Mouse (Mus musculus) forebrain, embryonic 14.5 days (tissue): ENCODE measurements around the gene Rbpms2. TPM values are rescaled to one million over a fixed set of nuclear protein-coding genes. Genes with fewer than 3 reads are reported as not detected.
"Not testable (repeated sequence)": the region's sequence is repeated elsewhere in the genome, so short reads cannot be mapped to it uniquely, and the experiment has no call there.

Experiments used
- ATAC-seq: fragments of 200-750 bp; cut with Nextera tagmentation; 2 replicates; pipeline ENCODE4 v1.8.0; 2017; ENCODE audit warnings: mild to moderate bottlenecking, moderate library complexity
- DNase-seq: peaks from one replicate; pipeline ENCODE4 v3.0.0-alpha.2; 2015; ENCODE audit warnings: low spot score
- H3K27ac ChIP-seq: fragments of 300-500 bp; sonication (generic); 2 replicates; pipeline ENCODE4 v1.5.1; 2014; ENCODE audit warnings: low read depth, mild to moderate bottlenecking, control low read depth, low read length, moderate library complexity
- H3K27me3 ChIP-seq: fragments of 300-500 bp; sonication (generic); replicated peaks from 2 replicates; pipeline ENCODE4 v1.6.1; 2014; ENCODE audit warnings: low read length, control low read depth, mixed read lengths; ENCODE audit not compliant: control insufficient read depth, insufficient read depth
- H3K36me3 ChIP-seq: fragments of 300-500 bp; sonication (generic); 2 replicates; pipeline ENCODE4 v1.6.1; 2014; ENCODE audit warnings: low read length, control low read depth; ENCODE audit not compliant: control insufficient read depth, insufficient read depth
- H3K4me1 ChIP-seq: fragments of 300-500 bp; sonication (generic); 2 replicates; pipeline ENCODE4 v1.6.1; 2014; ENCODE audit warnings: antibody characterized with exemption, low read length, control low read depth; ENCODE audit not compliant: control insufficient read depth, insufficient read depth
- H3K4me2 ChIP-seq: fragments of 300-500 bp; sonication (generic); 2 replicates; pipeline ENCODE4 v1.6.1; 2014; ENCODE audit warnings: mild to moderate bottlenecking, control low read depth, low read length
- H3K4me3 ChIP-seq: fragments of 300-500 bp; sonication (generic); 2 replicates; pipeline ENCODE4 v1.5.1; 2014; ENCODE audit warnings: low read depth, low read length, control low read depth
- H3K9ac ChIP-seq: fragments of 300-500 bp; sonication (generic); 2 replicates; pipeline ENCODE4 v1.6.1; 2014; ENCODE audit warnings: mild to moderate bottlenecking, low read length, control low read depth, moderate library complexity
- H3K9me3 ChIP-seq: fragments of 300-500 bp; sonication (generic); replicated peaks from 2 replicates; pipeline ENCODE4 v1.6.1; 2016; ENCODE audit warnings: low read length, control low read depth, mixed read lengths; ENCODE audit not compliant: control insufficient read depth
- WGBS: fragments of 180-500 bp; shearing (Covaris S2); extraction: QIAGEN DNeasy Blood & Tissue Kit; methylation state at CpG from one replicate; pipeline ENCODE4 v1.1.7; 2014; 5-methylcytosine and 5-hydroxymethylcytosine counted together
- polyA plus RNA-seq: library from polyadenylated mRNA; unstranded; fragments of >200 nt; fragmentation: Nextera tagmentation; extraction: Ambion mirVana; gene quantifications from 2 replicates; pipeline ENCODE4 v1.2.1, GENCODE M21; 2014

The Rbpms2 gene
- polyA plus RNA-seq, 1 experiment from 2014 or later: 3.8 TPM

DNA sequence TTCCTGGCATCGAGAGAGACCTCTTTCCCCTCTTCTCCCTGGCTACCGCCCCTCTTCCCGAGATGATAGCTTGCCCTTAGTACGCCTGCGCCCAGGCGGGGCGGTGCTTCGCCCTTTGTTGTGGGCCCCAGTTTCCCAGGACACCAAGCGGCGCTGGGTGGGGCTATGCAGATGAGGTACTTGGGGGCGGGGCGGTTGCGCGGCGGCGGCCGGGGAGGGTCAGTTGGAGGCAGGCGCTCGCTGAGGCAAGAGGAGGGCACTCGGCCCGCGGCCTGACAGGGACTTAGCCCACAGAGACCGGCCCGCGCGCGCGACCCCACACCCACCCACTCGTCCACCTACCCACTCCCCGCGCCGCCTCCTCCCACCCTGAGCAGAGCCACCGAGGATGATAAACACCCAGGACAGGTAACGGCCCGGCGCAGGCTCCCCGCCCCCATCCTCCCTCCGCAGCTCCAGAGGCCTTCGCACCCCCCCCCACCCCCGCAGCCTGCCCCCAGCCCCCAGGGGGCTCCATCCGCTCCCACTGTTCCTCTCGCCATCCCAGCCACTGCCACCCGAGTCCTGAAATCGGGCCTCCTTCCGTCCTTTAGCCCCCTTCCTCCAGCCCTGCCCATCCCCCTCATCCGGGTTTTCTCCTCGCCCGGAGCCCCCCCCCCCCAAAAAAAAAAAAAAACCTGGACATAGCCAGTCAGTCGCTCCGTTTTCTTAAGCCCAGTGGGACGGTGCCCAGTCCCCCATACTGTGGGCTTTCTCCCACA lies 47.1 kb downstream of the Rbpms2 start:
- Histone ChIP-seq H3K4me3 (peak overlapping the region; percentile 63), H3K27me3 (no peaks in the 10 kb centered on the region), H3K36me3 (no peaks in the 10 kb centered on the region), H3K9me3 (no peaks in the 10 kb centered on the region), H3K9ac (peak overlapping the region; percentile 83), H3K27ac (peak overlapping the region; percentile 40; the same call in 1 of the 2 replicates), H3K4me1 (peaks cover 34% of the 10 kb centered on the region), H3K4me2 (peak overlapping the region; percentile 95)
- ATAC-seq (peak; percentile 99), DNase-seq (peak; percentile 99)
- 1% methylated on average over 39 of the region's 51 CpGs for WGBS

DNA sequence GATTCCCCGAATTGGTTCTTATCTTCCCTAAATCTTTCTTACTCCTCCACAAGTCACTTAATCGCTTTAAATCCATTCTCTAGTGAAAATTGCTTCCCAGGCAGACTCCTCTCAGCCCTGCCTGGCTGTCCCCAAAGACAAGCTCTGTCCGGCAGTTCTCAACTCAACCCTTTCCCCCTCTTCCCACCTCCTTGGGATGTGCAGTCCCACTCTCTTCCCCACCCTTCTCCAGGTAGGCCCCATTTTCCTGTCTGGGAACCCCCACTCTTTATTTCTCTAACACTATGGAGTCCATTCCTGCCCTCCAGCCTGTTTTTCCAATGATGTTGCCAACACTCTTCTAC lies 47.6 kb downstream of the Rbpms2 start:
- H3K9ac ChIP-seq: peak overlapping the region; percentile 83
- DNase-seq: no peak
- WGBS: 2% methylated on average over 3 of the region's 3 CpGs
- H3K4me1 ChIP-seq: peaks cover 34% of the 10 kb centered on the region
- H3K4me2 ChIP-seq: peak overlapping the region; percentile 95
- no peak for ATAC-seq
- no peaks in the 10 kb centered on the region for H3K36me3 ChIP-seq
- no peaks in the 10 kb centered on the region for H3K9me3 ChIP-seq
- peak overlapping the region; percentile 63 for H3K4me3 ChIP-seq
- H3K27me3 ChIP-seq: no peaks in the 10 kb centered on the region
- H3K27ac ChIP-seq: 0 out of 2 replicates have a peak overlapping the region, but pooled peaks have one; percentile 21

DNA sequence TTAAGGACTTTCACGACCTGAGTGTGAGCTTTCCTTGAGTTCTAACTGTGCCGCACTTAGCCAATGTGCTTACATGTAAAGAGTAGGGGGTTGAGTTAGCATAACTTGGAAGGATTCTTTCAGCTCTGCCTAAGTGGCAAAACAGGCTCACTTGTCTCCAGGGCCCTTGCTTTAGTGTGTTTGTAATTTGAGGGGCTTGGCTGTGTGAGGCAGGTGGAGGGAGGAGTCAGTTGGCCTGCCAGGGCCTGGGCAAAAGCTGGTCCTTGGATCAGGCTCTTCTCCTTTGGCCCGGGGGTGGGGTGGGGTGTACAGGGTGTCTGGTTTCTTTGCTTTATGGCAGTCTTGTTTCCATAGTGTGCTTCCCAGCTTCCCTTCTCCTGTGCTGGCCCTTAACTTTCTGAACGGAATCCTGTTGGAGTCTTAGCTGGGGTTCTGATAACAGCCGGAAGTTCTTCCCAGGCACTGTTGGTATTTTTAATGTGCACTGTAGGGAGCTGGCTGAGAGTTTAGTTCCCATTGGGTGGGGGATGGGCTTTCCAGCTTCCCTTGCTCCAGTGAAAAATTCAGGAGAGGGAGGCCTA lies 49.8 kb downstream of the Rbpms2 start:
- Histone ChIP-seq H3K9me3 (no peaks in the 10 kb centered on the region), H3K9ac (peak overlapping the region; percentile 45), H3K4me1 (peaks cover 34% of the 10 kb centered on the region), H3K4me3 (peak overlapping the region; percentile 16), H3K27me3 (no peaks in the 10 kb centered on the region), H3K4me2 (peak overlapping the region; percentile 95), H3K36me3 (no peaks in the 10 kb centered on the region), H3K27ac (no peak overlapping the region)
- WGBS: 27% methylated on average over 5 of the region's 5 CpGs
- DNase-seq (peak; percentile 44), ATAC-seq (no peak)

DNA sequence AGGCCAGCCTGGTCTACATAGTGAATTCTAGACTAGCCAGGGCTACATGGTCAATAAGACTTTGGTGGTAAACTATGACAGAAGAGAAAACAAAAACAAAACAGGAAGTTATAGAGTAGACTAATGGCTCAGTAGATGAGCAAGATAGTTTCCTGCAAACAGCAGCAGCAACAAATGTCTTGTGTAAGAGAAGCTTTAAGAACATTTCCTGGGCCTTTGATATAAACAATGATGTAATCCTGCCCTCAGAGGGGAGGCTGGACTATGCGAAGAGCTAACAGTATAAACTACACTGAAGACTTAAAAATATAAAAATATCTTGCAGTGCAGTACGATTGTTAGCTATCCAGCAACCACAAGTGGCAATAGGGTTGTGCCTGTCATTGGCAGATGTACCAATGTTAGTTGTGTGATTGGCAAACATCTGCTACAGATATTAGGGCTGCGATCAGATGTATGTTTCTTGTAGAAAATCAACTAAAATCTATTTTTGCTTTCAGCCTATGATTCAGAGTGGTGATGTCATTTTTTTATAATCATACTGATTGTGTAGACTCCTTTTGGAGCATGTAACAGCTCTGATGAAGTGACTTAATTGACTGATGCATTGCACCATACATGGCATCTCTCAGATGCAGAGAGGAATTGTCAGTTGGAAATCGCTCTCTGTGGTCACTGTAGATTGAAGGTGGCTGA lies 51.6 kb downstream of the Rbpms2 start:
- peaks cover 34% of the 10 kb centered on the region for H3K4me1 ChIP-seq
- no peak overlapping the region for H3K4me2 ChIP-seq
- H3K9me3 ChIP-seq: no peaks in the 10 kb centered on the region
- H3K4me3 ChIP-seq: no peak overlapping the region
- DNase-seq (no peak), ATAC-seq (no peak)
- 84% methylated on average over 4 of the region's 4 CpGs for WGBS
- peaks cover 6% of the 10 kb centered on the region for H3K36me3 ChIP-seq
- H3K27ac ChIP-seq: no peak overlapping the region
- no peaks in the 10 kb centered on the region for H3K27me3 ChIP-seq
- H3K9ac ChIP-seq: no peak overlapping the region

DNA sequence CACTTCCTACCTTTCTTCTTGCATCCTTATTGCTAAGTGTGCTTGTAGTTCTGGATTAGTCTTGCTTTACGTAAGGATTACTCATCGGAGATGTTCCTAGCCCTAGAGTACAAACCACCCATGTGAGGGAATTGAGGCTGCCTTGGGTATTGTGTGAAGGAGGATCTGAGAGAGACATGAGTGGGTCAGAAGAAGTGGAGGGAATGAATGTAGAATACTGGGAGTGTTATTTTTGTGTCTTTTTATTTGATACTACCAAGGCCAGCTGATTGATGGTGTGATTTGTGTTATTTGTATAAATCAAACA lies 52.1 kb downstream of the Rbpms2 start:
- no peak overlapping the region for H3K4me3 ChIP-seq
- H3K4me1 ChIP-seq: peaks cover 34% of the 10 kb centered on the region
- H3K36me3 ChIP-seq: peaks cover 11% of the 10 kb centered on the region
- no peak overlapping the region for H3K9ac ChIP-seq
- no peaks in the 10 kb centered on the region for H3K9me3 ChIP-seq
- 89% methylated on average over 2 of the region's 2 CpGs for WGBS
- no peaks in the 10 kb centered on the region for H3K27me3 ChIP-seq
- ATAC-seq (no peak), DNase-seq (no peak)
- no peak overlapping the region for H3K27ac ChIP-seq
- H3K4me2 ChIP-seq: no peak overlapping the region

DNA sequence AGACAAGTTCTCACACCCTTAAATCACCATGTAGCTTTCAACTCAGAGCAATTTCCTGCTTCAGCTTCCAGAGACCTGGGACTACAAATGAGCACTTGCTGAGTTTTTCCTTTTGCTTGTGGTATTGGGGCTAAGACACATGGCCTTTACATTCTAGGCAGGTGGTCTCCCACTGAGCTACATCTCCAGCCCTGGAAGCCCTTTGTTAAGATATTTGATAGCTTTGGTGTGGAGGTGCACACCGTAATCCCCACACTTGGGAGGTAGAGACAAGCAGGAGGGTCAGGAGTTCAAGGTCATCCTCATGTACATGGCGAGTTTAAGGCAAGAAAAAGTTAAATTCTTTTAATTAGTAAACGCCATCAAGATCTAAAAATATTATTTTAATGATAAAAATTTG lies 52.7 kb downstream of the Rbpms2 start:
- H3K4me1 ChIP-seq: peaks cover 32% of the 10 kb centered on the region
- H3K27me3 ChIP-seq: no peaks in the 10 kb centered on the region
- DNase-seq (no peak), ATAC-seq (no peak)
- WGBS: 88% methylated on average over 3 of the region's 3 CpGs
- no peak overlapping the region for H3K4me2 ChIP-seq
- no peak overlapping the region for H3K27ac ChIP-seq
- no peaks in the 10 kb centered on the region for H3K9me3 ChIP-seq
- no peak overlapping the region for H3K9ac ChIP-seq
- no peak overlapping the region for H3K4me3 ChIP-seq
- H3K36me3 ChIP-seq: peaks cover 13% of the 10 kb centered on the region

DNA sequence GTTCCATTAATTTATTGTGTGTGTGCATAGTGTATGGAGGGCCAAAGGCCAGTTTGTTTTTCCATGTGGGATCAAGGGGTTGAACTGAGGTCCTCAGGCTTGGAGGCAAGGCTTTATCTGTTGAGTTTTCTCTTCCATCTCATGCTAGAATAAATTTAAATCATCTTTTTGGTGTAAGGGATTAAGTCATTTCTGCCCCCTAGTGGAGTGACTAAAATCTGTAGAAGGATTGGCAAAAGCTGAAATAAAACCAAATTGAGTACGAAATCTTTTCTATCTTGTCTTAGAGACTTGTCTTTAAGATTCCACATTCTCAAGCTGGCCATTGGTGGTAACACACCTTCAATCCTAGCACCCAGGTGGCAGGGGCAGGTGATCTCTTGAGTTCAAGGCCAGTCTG lies 53.5 kb downstream of the Rbpms2 start:
- DNase-seq (peak; percentile 67), ATAC-seq (no peak)
- H3K4me3 ChIP-seq: no peak overlapping the region
- H3K27ac ChIP-seq: no peak overlapping the region
- peaks cover 21% of the 10 kb centered on the region for H3K36me3 ChIP-seq
- H3K9me3 ChIP-seq: no peaks in the 10 kb centered on the region
- H3K9ac ChIP-seq: no peak overlapping the region
- H3K27me3 ChIP-seq: no peaks in the 10 kb centered on the region
- H3K4me2 ChIP-seq: no peak overlapping the region
- H3K4me1 ChIP-seq: peaks cover 24% of the 10 kb centered on the region
- 79% methylated on average over 1 of the region's 1 CpGs for WGBS

DNA sequence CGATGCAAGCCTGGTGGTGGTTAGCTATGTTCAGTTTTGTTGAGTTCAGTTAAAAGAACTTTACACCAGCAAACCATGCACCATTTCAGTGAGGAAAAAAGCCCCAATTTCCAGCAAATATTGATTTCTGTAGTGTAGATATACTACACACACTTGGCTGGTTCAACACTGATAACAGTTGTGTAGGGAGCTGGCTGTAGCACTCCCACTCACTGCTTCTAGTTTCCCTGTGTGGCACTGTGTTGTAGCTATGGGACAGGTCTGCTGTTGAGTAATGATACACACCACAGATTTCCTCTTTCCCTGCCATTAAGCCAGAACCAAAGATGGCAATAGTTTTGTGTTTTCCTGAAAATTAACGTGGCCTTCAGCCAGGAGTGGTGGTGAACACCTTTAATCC lies 55.3 kb downstream of the Rbpms2 start:
- Histone ChIP-seq H3K9me3 (no peaks in the 10 kb centered on the region), H3K9ac (no peak overlapping the region), H3K4me3 (no peak overlapping the region), H3K27me3 (no peaks in the 10 kb centered on the region), H3K27ac (no peak overlapping the region), H3K4me2 (no peak overlapping the region), H3K4me1 (peaks cover 8% of the 10 kb centered on the region), H3K36me3 (peaks cover 30% of the 10 kb centered on the region)
- WGBS: 92% methylated on average over 2 of the region's 2 CpGs
- DNase-seq (no peak), ATAC-seq (no peak)

DNA sequence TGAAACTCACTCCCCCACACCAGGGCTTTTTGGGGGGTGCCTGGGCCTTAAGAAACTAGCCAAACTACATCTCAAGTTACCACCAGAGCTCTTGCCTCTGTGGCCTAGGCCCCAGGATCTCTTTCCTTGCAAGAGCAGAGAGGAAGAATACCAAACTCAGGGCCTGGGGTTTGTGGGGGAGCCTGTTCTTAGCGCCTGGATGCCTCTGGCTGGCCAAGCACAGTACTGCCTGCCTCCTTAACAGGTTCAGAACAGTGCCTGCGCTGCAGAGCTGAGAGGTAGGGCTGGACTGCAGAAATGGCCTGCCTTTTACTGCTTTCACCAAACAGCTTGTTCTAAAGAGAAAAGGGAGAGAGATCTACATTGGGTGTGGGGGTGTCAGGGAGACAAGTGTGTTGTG lies 60.4 kb downstream of the Rbpms2 start:
- H3K9me3 ChIP-seq, H3K4me3 ChIP-seq, H3K9ac ChIP-seq, H3K4me1 ChIP-seq, ATAC-seq, H3K27me3 ChIP-seq, H3K27ac ChIP-seq, DNase-seq, H3K4me2 ChIP-seq: not testable (repeated sequence)
- peaks cover 71% of the 10 kb centered on the region for H3K36me3 ChIP-seq
- 58% methylated on average over 2 of the region's 2 CpGs for WGBS
